Mouse (Mus musculus) spleen, adult 2 months (tissue): ENCODE measurements around the gene Adra2c. TPM values are rescaled to one million over a fixed set of nuclear protein-coding genes. Genes with fewer than 3 reads are reported as not detected.

Source experiments
- DNase-seq, 2 experiments: peaks; one replicate each; pipeline versions ENCODE4 v3.0.0 to v3.0.0-alpha.2; 2012 to 2021; ENCODE audit warnings: low spot score in 2 of 2, low read depth in 1 of 2
- H3K27ac ChIP-seq: fragments of 200-500 bp; 2 replicates; pipeline ENCODE4 v1.5.1; 2012; ENCODE audit warnings: low read length, inconsistent platforms; ENCODE audit not compliant: insufficient read depth
- H3K27me3 ChIP-seq: fragments of 200-500 bp; 2 replicates; pipeline ENCODE4 v1.6.1; 2012; ENCODE audit warnings: mild to moderate bottlenecking, moderate library complexity, low read length, inconsistent platforms; ENCODE audit not compliant: control insufficient read depth, insufficient read depth
- H3K36me3 ChIP-seq: fragments of 200-500 bp; 2 replicates; pipeline ENCODE4 v1.6.1; 2012; ENCODE audit warnings: mild to moderate bottlenecking, low read length, inconsistent platforms; ENCODE audit not compliant: control insufficient read depth, insufficient read depth
- H3K4me1 ChIP-seq: fragments of 200-500 bp; 2 replicates; pipeline ENCODE4 v1.6.1; 2011; ENCODE audit warnings: inconsistent platforms; ENCODE audit not compliant: control insufficient read depth, insufficient read depth, insufficient read length
- H3K4me3 ChIP-seq: fragments of 200-500 bp; 2 replicates; pipeline ENCODE4 v1.5.1; 2011; ENCODE audit warnings: mild to moderate bottlenecking, inconsistent platforms; ENCODE audit not compliant: insufficient read depth, insufficient read length; ENCODE audit errors: extremely low read depth
- CTCF ChIP-seq: fragments of 200-500 bp; IDR thresholded peaks from 2 replicates; pipeline ENCODE4 v1.5.1; 2011; ENCODE audit warnings: mild to moderate bottlenecking, inconsistent platforms; ENCODE audit not compliant: insufficient read depth, insufficient read length, insufficient replicate concordance; ENCODE audit errors: extremely low read depth
- POLR2A ChIP-seq: fragments of 200-500 bp; IDR thresholded peaks from 2 replicates; pipeline ENCODE4 v1.6.1; 2011; ENCODE audit warnings: low read depth, low read length, inconsistent platforms
- WGBS: fragments of 180-500 bp; shearing (Covaris S2); methylation state at CpG from one replicate; pipeline ENCODE4 v1.1.7; 2018; 5-methylcytosine and 5-hydroxymethylcytosine counted together
- polyA plus RNA-seq: library from polyadenylated mRNA; depleted of rRNA; stranded (reverse); fragments of >200 nt; gene quantifications from 2 replicates; pipeline ENCODE4 v1.2.3, GENCODE M21; 2012

Gene Adra2c
- polyA plus RNA-seq, 1 experiment: 0.28 TPM

- Histone ChIP-seq H3K27ac (no peak overlapping the region), H3K4me1 (no peaks in the 10 kb centered on the region), H3K36me3 (no peaks in the 10 kb centered on the region), H3K4me3 (no peak overlapping the region), H3K27me3 (no peaks in the 10 kb centered on the region)
- TF ChIP-seq CTCF (no peak), POLR2A (no peak)
- DNase-seq: no peak
- 68% methylated on average over 5 of the region's 5 CpGs for WGBS
These were observed 23.0 kb upstream of the Adra2c start for GRCm38 (mm10) chr5:35254964-35255716.

- WGBS: 29% methylated on average over 4 of the region's 4 CpGs
- TF ChIP-seq POLR2A (no peak), CTCF (no peak)
- no peaks in the 10 kb centered on the region for H3K36me3 ChIP-seq
- H3K4me1 ChIP-seq: no peaks in the 10 kb centered on the region
- no peak overlapping the region for H3K4me3 ChIP-seq
- no peak for DNase-seq
- H3K27ac ChIP-seq: no peak overlapping the region
- H3K27me3 ChIP-seq: no peaks in the 10 kb centered on the region
These were observed 14.4 kb upstream of the Adra2c start for GRCm38 (mm10) chr5:35263716-35264115.

GRCm38 (mm10) chr5:35267486-35267885 lies 10.6 kb upstream of the Adra2c start:
- TF ChIP-seq CTCF: no peak
- TF ChIP-seq POLR2A: no peak
- no peak for DNase-seq
- H3K36me3 ChIP-seq: no peaks in the 10 kb centered on the region
- no peak overlapping the region for H3K27ac ChIP-seq
- WGBS: 75% methylated on average over 7 of the region's 7 CpGs
- no peak overlapping the region for H3K4me3 ChIP-seq
- peaks cover 1% of the 10 kb centered on the region; the same call in 1 of the 2 replicates for H3K27me3 ChIP-seq
- no peaks in the 10 kb centered on the region for H3K4me1 ChIP-seq

GRCm38 (mm10) chr5:35275356-35275755 lies 2.8 kb upstream of the Adra2c start:
- H3K36me3 ChIP-seq: no peaks in the 10 kb centered on the region
- H3K27me3 ChIP-seq: peaks cover 9% of the 10 kb centered on the region
- WGBS: 80% methylated on average over 11 of the region's 11 CpGs
- TF ChIP-seq POLR2A: no peak
- TF ChIP-seq CTCF: no peak
- H3K4me1 ChIP-seq: no peaks in the 10 kb centered on the region; the same call in 1 of the 2 replicates
- no peak for DNase-seq
- H3K27ac ChIP-seq: no peak overlapping the region
- no peak overlapping the region for H3K4me3 ChIP-seq

- DNase-seq: no peak
- WGBS: 4% methylated on average over 117 of the region's 118 CpGs
- H3K27ac ChIP-seq: no peak overlapping the region
- H3K4me3 ChIP-seq: no peak overlapping the region
- peaks cover 11% of the 10 kb centered on the region for H3K27me3 ChIP-seq
- no peaks in the 10 kb centered on the region; the same call in 1 of the 2 replicates for H3K4me1 ChIP-seq
- no peaks in the 10 kb centered on the region for H3K36me3 ChIP-seq
- TF ChIP-seq POLR2A: no peak
- TF ChIP-seq CTCF: no peak
These were observed 899 bp downstream of the Adra2c start for GRCm38 (mm10) chr5:35278741-35279695.

- no peak overlapping the region for H3K4me3 ChIP-seq
- no peak overlapping the region for H3K27ac ChIP-seq
- H3K36me3 ChIP-seq: no peaks in the 10 kb centered on the region
- no peak for TF ChIP-seq POLR2A
- no peak for TF ChIP-seq CTCF
- DNase-seq: no peak
- H3K27me3 ChIP-seq: peaks cover 11% of the 10 kb centered on the region
- WGBS: 5% methylated on average over 49 of the region's 49 CpGs
- H3K4me1 ChIP-seq: no peaks in the 10 kb centered on the region; the same call in 1 of the 2 replicates
These were observed 1.5 kb downstream of the Adra2c start for GRCm38 (mm10) chr5:35279696-35280001.
